Mouse (Mus musculus) intestine, embryonic 15.5 days (tissue): ENCODE data around the gene Zmynd12. TPM values are rescaled to one million over a fixed set of nuclear protein-coding genes. Genes with fewer than 3 reads are reported as not detected.

Source experiments
- ATAC-seq: fragments of 200-750 bp; cut with Nextera tagmentation; 2 replicates; pipeline ENCODE4 v1.8.0; 2017; ENCODE audit warnings: moderate TSS enrichment, moderate library complexity
- H3K27ac ChIP-seq: fragments of 300-500 bp; sonication (generic); 2 replicates; pipeline ENCODE4 v1.5.1; 2015; ENCODE audit warnings: mild to moderate bottlenecking, inconsistent platforms
- H3K27me3 ChIP-seq: fragments of 300-500 bp; sonication (generic); replicated peaks from 2 replicates; pipeline ENCODE4 v1.6.1; 2015; ENCODE audit warnings: inconsistent platforms
- H3K36me3 ChIP-seq: fragments of 300-500 bp; sonication (generic); 2 replicates; pipeline ENCODE4 v1.6.1; 2015; ENCODE audit warnings: inconsistent platforms
- H3K4me1 ChIP-seq: fragments of 300-500 bp; sonication (generic); replicated peaks from 2 replicates; pipeline ENCODE4 v1.6.1; 2015; ENCODE audit warnings: inconsistent platforms
- H3K4me2 ChIP-seq: fragments of 300-500 bp; sonication (generic); replicated peaks from 2 replicates; pipeline ENCODE4 v1.6.1; 2015; ENCODE audit warnings: mild to moderate bottlenecking, inconsistent platforms
- H3K4me3 ChIP-seq: fragments of 300-500 bp; sonication (generic); replicated peaks from 2 replicates; pipeline ENCODE4 v1.5.1; 2015; ENCODE audit warnings: inconsistent platforms
- H3K9ac ChIP-seq: fragments of 300-500 bp; sonication (generic); 2 replicates; pipeline ENCODE4 v1.6.1; 2015; ENCODE audit warnings: inconsistent platforms
- H3K9me3 ChIP-seq: fragments of 300-500 bp; sonication (generic); 2 replicates; pipeline ENCODE4 v1.6.1; 2016; ENCODE audit warnings: inconsistent platforms
- WGBS: fragments of 180-500 bp; shearing (Covaris S2); methylation state at CpG from one replicate; pipeline ENCODE4 v1.1.7; 2015; 5-methylcytosine and 5-hydroxymethylcytosine counted together
- polyA plus RNA-seq: library from polyadenylated mRNA; unstranded; fragments of >200 nt; fragmentation: Nextera tagmentation; extraction: Ambion mirVana; gene quantifications from 2 replicates; pipeline ENCODE4 v1.2.1, GENCODE M21; 2015

Zmynd12 gene
- polyA plus RNA-seq, 1 experiment from 2014 or later = 0.57 TPM

GRCm38 (mm10) chr4:119453128-119453527 is 30.5 kb downstream of the Zmynd12 start:
- no peak for ATAC-seq
- no peaks in the 10 kb centered on the region for H3K9me3 ChIP-seq
- H3K36me3 ChIP-seq = no peaks in the 10 kb centered on the region
- 0 out of 2 replicates have a peak, but pooled peaks cover 3% of the 10 kb centered on the region for H3K4me1 ChIP-seq
- no peaks in the 10 kb centered on the region for H3K27me3 ChIP-seq
- 67% methylated on average over 5 of the region's 5 CpGs for WGBS
- H3K27ac ChIP-seq = no peak overlapping the region
- H3K4me2 ChIP-seq = no peak overlapping the region
- H3K4me3 ChIP-seq = no peak overlapping the region
- H3K9ac ChIP-seq = no peak overlapping the region

GRCm38 (mm10) chr4:119453533-119453932 is 30.9 kb downstream of the Zmynd12 start:
- Histone ChIP-seq H3K4me1 (0 out of 2 replicates have a peak, but pooled peaks cover 3% of the 10 kb centered on the region), H3K27ac (no peak overlapping the region), H3K9me3 (no peaks in the 10 kb centered on the region), H3K4me3 (no peak overlapping the region), H3K9ac (no peak overlapping the region), H3K4me2 (no peak overlapping the region), H3K36me3 (no peaks in the 10 kb centered on the region), H3K27me3 (no peaks in the 10 kb centered on the region)
- WGBS = 16% methylated on average over 6 of the region's 6 CpGs
- ATAC-seq = no peak

- Histone ChIP-seq H3K4me3 (no peak overlapping the region), H3K9me3 (no peaks in the 10 kb centered on the region), H3K9ac (no peak overlapping the region), H3K36me3 (no peaks in the 10 kb centered on the region), H3K4me1 (peaks cover 4% of the 10 kb centered on the region; the same call in 1 of the 2 replicates), H3K4me2 (no peak overlapping the region), H3K27ac (no peak overlapping the region), H3K27me3 (no peaks in the 10 kb centered on the region)
- WGBS = 71% methylated on average over 5 of the region's 5 CpGs
- ATAC-seq = no peak
Measured at GRCm38 (mm10) chr4:119460296-119460695, 37.7 kb downstream of the Zmynd12 start.

DNA sequence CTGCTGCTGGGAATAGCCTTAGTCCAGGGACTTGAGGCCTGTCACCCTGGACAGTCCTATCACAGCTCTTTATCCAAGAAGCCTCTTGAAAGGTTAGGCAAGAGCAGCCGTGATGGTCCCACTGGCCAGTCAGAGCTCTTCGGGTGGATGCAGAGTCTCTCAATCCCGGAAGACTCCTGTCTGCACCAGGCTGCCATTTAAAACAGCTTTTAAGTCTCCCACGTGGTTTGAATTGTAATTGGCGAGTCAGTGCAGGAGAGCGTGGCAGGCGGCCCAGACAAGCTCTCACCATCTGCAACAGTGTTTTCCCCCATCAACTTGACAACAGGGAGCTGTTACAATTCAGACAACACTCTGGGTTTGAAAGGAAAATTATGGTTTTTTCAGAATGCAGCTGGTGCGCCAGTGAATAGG is 38.1 kb downstream of the Zmynd12 start:
- no peaks in the 10 kb centered on the region for H3K9me3 ChIP-seq
- no peak overlapping the region for H3K4me3 ChIP-seq
- no peaks in the 10 kb centered on the region for H3K36me3 ChIP-seq
- no peak overlapping the region for H3K4me2 ChIP-seq
- H3K4me1 ChIP-seq = peaks cover 4% of the 10 kb centered on the region; the same call in 1 of the 2 replicates
- H3K27ac ChIP-seq = no peak overlapping the region
- ATAC-seq = peak; percentile 39; the same call in 1 of the 2 replicates
- WGBS = 54% methylated on average over 8 of the region's 8 CpGs
- H3K9ac ChIP-seq = no peak overlapping the region
- H3K27me3 ChIP-seq = no peaks in the 10 kb centered on the region

DNA sequence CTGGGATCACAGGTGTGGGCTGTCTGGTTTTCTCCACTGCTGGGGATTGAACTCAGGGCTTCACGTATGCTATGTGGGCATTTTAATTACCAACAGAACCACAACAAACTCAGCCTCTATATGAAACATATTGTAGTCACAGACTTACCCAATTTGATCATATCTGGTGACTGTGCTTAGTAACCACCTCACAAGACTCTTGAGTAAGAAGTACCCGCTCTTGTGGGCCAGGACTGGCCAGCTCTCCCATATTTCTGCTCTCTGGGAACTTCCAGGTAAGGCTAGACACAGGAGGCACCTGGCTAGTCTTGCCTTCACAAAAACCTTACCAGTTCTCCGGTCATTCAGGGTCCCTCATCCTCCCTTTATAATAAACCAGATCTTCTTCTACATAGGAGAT is 39.8 kb downstream of the Zmynd12 start:
- no peak for ATAC-seq
- Histone ChIP-seq H3K9me3 (no peaks in the 10 kb centered on the region), H3K36me3 (no peaks in the 10 kb centered on the region), H3K9ac (no peak overlapping the region), H3K4me3 (no peak overlapping the region), H3K4me1 (peaks cover 4% of the 10 kb centered on the region; the same call in 1 of the 2 replicates), H3K4me2 (no peak overlapping the region), H3K27ac (0 out of 2 replicates have a peak overlapping the region, but pooled peaks have one; percentile 13), H3K27me3 (no peaks in the 10 kb centered on the region)
- WGBS = 83% methylated on average over 3 of the region's 3 CpGs

- H3K4me2 ChIP-seq = no peak overlapping the region
- 37% methylated on average over 11 of the region's 11 CpGs for WGBS
- no peaks in the 10 kb centered on the region for H3K36me3 ChIP-seq
- H3K27ac ChIP-seq = 0 out of 2 replicates have a peak overlapping the region, but pooled peaks have one; percentile 13
- no peak overlapping the region for H3K9ac ChIP-seq
- peaks cover 4% of the 10 kb centered on the region; the same call in 1 of the 2 replicates for H3K4me1 ChIP-seq
- H3K4me3 ChIP-seq = no peak overlapping the region
- no peaks in the 10 kb centered on the region for H3K27me3 ChIP-seq
- no peaks in the 10 kb centered on the region for H3K9me3 ChIP-seq
- peak; percentile 84 for ATAC-seq
Measured at GRCm38 (mm10) chr4:119462858-119463755, 40.5 kb downstream of the Zmynd12 start.

- no peak overlapping the region for H3K9ac ChIP-seq
- WGBS = 70% methylated on average over 13 of the region's 13 CpGs
Measured at GRCm38 (mm10) chr4:119463756-119464419, 41.3 kb downstream of the Zmynd12 start.

GRCm38 (mm10) chr4:119465841-119466240 is 43.2 kb downstream of the Zmynd12 start:
- Histone ChIP-seq H3K9ac (no peak overlapping the region), H3K27ac (no peak overlapping the region), H3K4me1 (peaks cover 4% of the 10 kb centered on the region; the same call in 1 of the 2 replicates), H3K4me3 (no peak overlapping the region), H3K36me3 (no peaks in the 10 kb centered on the region), H3K9me3 (no peaks in the 10 kb centered on the region), H3K27me3 (no peaks in the 10 kb centered on the region), H3K4me2 (no peak overlapping the region)
- ATAC-seq = no peak
- WGBS = 86% methylated on average over 5 of the region's 5 CpGs

More at GRCm38 (mm10) chr4:119463756-119464419, 41.3 kb downstream of the Zmynd12 start:
- Histone ChIP-seq H3K4me3 (no peak overlapping the region), H3K36me3 (no peaks in the 10 kb centered on the region), H3K4me1 (peaks cover 4% of the 10 kb centered on the region; the same call in 1 of the 2 replicates), H3K27ac (no peak overlapping the region), H3K4me2 (no peak overlapping the region), H3K27me3 (no peaks in the 10 kb centered on the region), H3K9me3 (no peaks in the 10 kb centered on the region)
- ATAC-seq = peak; percentile 5; the same call in 1 of the 2 replicates

- H3K27me3 ChIP-seq = no peaks in the 10 kb centered on the region
- no peak overlapping the region for H3K4me3 ChIP-seq
- no peaks in the 10 kb centered on the region for H3K36me3 ChIP-seq
- no peak overlapping the region for H3K9ac ChIP-seq
- no peaks in the 10 kb centered on the region for H3K4me1 ChIP-seq
- WGBS = 80% methylated on average over 16 of the region's 16 CpGs
- no peak overlapping the region for H3K4me2 ChIP-seq
- H3K27ac ChIP-seq = no peak overlapping the region
- H3K9me3 ChIP-seq = no peaks in the 10 kb centered on the region
- ATAC-seq = no peak
Measured at GRCm38 (mm10) chr4:119467720-119468380, 45.2 kb downstream of the Zmynd12 start.

DNA sequence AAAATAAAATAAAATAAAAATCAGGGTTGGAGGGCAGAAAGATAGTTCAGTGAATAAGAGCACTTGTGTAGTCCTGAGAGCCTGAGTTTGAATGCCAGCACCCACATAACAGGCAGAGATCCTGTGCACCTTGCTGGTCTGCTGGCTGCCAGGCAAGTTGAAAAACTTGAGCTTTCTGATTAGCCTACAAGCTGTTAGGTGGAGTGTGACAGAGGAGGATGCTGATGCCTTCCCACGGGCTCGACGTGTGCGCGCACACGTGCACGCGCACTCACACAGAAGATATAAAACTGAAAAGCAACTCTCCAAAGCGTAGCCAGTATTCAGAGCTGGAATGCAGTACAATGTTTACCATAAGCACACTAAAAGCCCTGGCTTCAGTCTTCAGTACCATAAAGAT is 49.9 kb downstream of the Zmynd12 start:
- no peaks in the 10 kb centered on the region for H3K36me3 ChIP-seq
- no peaks in the 10 kb centered on the region for H3K9me3 ChIP-seq
- WGBS = 59% methylated on average over 9 of the region's 9 CpGs
- H3K4me3 ChIP-seq = no peak overlapping the region
- no peaks in the 10 kb centered on the region for H3K4me1 ChIP-seq
- no peak overlapping the region for H3K4me2 ChIP-seq
- ATAC-seq = no peak
- no peak overlapping the region for H3K9ac ChIP-seq
- H3K27me3 ChIP-seq = no peaks in the 10 kb centered on the region
- no peak overlapping the region for H3K27ac ChIP-seq

DNA sequence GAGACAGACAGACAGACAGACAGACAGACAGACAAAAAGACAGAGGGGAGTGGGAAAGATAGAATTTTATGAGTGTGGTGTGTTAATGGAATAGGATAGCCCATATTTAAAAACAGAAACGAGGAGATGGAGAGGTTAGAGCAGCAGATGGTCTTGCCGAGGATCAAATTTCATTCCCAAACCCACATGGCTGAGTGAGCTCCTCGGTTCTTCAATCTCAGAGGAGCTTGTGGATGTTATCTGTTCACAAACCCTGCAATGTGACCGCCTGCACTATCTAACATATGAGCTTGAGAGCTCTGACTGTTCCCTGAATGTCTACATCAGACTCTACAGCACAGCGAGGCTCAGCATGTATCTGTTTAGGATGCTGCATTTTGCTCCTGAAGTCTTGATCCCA is 50.5 kb downstream of the Zmynd12 start:
- H3K27ac ChIP-seq = no peak overlapping the region
- H3K4me2 ChIP-seq = no peak overlapping the region
- no peaks in the 10 kb centered on the region for H3K27me3 ChIP-seq
- ATAC-seq = no peak
- no peak overlapping the region for H3K9ac ChIP-seq
- H3K4me1 ChIP-seq = no peaks in the 10 kb centered on the region
- H3K9me3 ChIP-seq = no peaks in the 10 kb centered on the region
- WGBS = 31% methylated on average over 5 of the region's 5 CpGs
- no peaks in the 10 kb centered on the region for H3K36me3 ChIP-seq
- H3K4me3 ChIP-seq = no peak overlapping the region

GRCm38 (mm10) chr4:119483051-119483450 is 60.4 kb downstream of the Zmynd12 start:
- Histone ChIP-seq H3K4me2 (no peak overlapping the region), H3K9me3 (no peaks in the 10 kb centered on the region)
- ATAC-seq = peak; percentile 47; the same call in 1 of the 2 replicates

More at GRCm38 (mm10) chr4:119483051-119483450, 60.4 kb downstream of the Zmynd12 start:
- Histone ChIP-seq H3K27me3 (no peaks in the 10 kb centered on the region), H3K27ac (no peak overlapping the region), H3K36me3 (no peaks in the 10 kb centered on the region), H3K9ac (no peak overlapping the region), H3K4me1 (no peaks in the 10 kb centered on the region), H3K4me3 (no peak overlapping the region)
- 52% methylated on average over 9 of the region's 9 CpGs for WGBS
